Comparison of ENCODE assay signal across 8 mouse cellular contexts in the genomic region with DNA sequence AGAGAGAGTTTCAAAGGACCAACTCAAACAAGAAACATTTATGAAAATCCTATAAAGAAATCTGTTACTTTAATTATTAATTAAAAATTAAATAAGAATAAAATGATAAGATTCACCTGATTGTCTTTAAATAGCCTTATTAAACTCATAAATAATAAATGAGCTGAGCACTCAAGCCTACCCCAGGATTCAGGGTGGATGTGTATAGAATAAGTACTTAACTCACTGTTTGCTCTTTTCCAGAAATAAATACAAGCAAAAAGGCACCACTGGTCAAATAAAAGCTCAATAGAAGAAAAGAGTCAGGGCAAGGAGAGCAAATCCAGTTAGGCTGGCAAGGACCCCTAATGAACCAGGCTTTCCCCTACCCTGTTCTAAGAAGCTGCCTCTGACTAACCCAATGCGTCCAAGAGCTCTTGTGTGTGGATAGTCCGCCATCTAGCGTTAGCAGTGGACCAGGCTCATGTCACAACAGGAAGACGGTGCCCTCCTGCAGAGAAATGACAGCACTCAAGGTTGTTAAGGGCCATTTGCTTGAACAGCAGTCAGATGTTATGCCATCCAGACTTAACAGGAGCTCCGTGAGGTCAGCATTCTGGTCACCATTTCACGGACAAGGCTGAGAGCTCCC. TPM values are rescaled to one million over a fixed set of nuclear protein-coding genes. Genes with fewer than 3 reads are reported as not detected.
A peak's percentile ranks its signal among the peaks of the same experiment; 100 is the strongest.
DNase-seq lines count a peak whose midpoint lies in the region; ATAC-seq and TF ChIP-seq lines count a peak whose summit lies in the region.

No protein-coding gene starts in this region.

- WGBS in midbrain, embryonic 12.5 days, result 6% methylated on average over 6 of the region's 6 CpGs

- H3K9me3 ChIP-seq in midbrain, embryonic 12.5 days, result no peaks in the 10 kb centered on the region

- H3K9ac ChIP-seq in midbrain, embryonic 12.5 days (replicated peaks), result no peak overlapping the region

- peak; percentile 79 for DNase-seq in R1 (ENCODE audit: low read depth, low spot score)
- DNase-seq in cerebellum, adult 9-11 months, result peak; percentile 59
- peak; percentile 70 to 77 for DNase-seq in frontal cortex, postnatal 25 days (ENCODE audit: low spot score in 2 of 2)
- DNase-seq in induced T-regulatory cell, adult 2 months (ENCODE audit: low read depth), result peak; percentile 84
- DNase-seq in left cerebral cortex, adult 2 months (ENCODE audit: extremely low spot score in 1 of 2, low spot score in 2 of 2), result peak; percentile 77 to 84
- peak; percentile 47 for DNase-seq in skeletal muscle tissue, adult 2 months (ENCODE audit: low read depth, low spot score)

- peak; percentile 91 for TF ChIP-seq CTCF in left cerebral cortex, adult 2 months (IDR thresholded peaks at IDR 0.05)

- no peak overlapping the region for H3K27ac ChIP-seq in left cerebral cortex, adult 2 months
- H3K27ac ChIP-seq in midbrain, embryonic 12.5 days (replicated peaks), result no peak overlapping the region

- no peaks in the 10 kb centered on the region for H3K36me3 ChIP-seq in midbrain, embryonic 12.5 days

- no peaks in the 10 kb centered on the region for H3K4me1 ChIP-seq in midbrain, embryonic 12.5 days

- no peaks in the 10 kb centered on the region for H3K27me3 ChIP-seq in midbrain, embryonic 12.5 days

- intact Hi-C loops in left cerebral cortex, adult 2 months (cut with DNase I), result loop anchor here (1.0 to 10.0 kb wide), 3 partner anchors 139 to 849 kb away; no protein-coding TSS in a partner anchor

- ATAC-seq in midbrain, embryonic 12.5 days (ENCODE audit: low FRiP score, low read depth), result peak; percentile 89
- ATAC-seq in erythroblast, adult 5-6 weeks (replicated peaks; ENCODE audit: low FRiP score, poor library complexity, severe bottlenecking), result no peak

- no peak overlapping the region for H3K4me2 ChIP-seq in midbrain, embryonic 12.5 days (replicated peaks)

- no peak overlapping the region for H3K4me3 ChIP-seq in left cerebral cortex, adult 2 months
- H3K4me3 ChIP-seq in midbrain, embryonic 12.5 days, result no peak overlapping the region

RNA-seq across cellular contexts. Expression of a gene that starts 33.5 kb away (rescaled TPM):
- total RNA-seq in left cerebral cortex, adult 2 months (2021), result 10 to 100 TPM; 20.0 to 22.5 TPM
- polyA plus RNA-seq in midbrain, embryonic 12.5 days (2016; fragmentation: Nextera tagmentation; extraction: Ambion mirVana), result 6.8 and 7.8 TPM in 2 replicates
- not detected in 2 replicates for total RNA-seq in erythroblast, adult 5-6 weeks (2015; ENCODE audit: low replicate concordance)
- total RNA-seq in erythroblast, adult 5-6 weeks (2017; ENCODE audit: low replicate concordance), result not detected in 2 replicates

Comparison
In these comparisons a context has a peak if more than half of its experiments do, and no peak if none do; other contexts are left out.
1. RNA of a gene that starts 33.5 kb away (total RNA-seq): 20.0 to 22.5 TPM in left cerebral cortex, adult 2 months; not detected in erythroblast, adult 5-6 weeks; every median in the first group is over 10 times any median in the second.
2. Peak in every context shown above with its lines, with median percentiles within 50 percentile points of each other: DNase-seq.